Mouse (Mus musculus): ENCODE results near the gene Arid3c. TPM values are rescaled to one million over a fixed set of nuclear protein-coding genes. Genes with fewer than 3 reads are reported as not detected.
A peak's percentile ranks its signal among the peaks of the same experiment; 100 is the strongest.

The Arid3c gene
- polyA plus RNA-seq, 1 experiment = not detected

DNA sequence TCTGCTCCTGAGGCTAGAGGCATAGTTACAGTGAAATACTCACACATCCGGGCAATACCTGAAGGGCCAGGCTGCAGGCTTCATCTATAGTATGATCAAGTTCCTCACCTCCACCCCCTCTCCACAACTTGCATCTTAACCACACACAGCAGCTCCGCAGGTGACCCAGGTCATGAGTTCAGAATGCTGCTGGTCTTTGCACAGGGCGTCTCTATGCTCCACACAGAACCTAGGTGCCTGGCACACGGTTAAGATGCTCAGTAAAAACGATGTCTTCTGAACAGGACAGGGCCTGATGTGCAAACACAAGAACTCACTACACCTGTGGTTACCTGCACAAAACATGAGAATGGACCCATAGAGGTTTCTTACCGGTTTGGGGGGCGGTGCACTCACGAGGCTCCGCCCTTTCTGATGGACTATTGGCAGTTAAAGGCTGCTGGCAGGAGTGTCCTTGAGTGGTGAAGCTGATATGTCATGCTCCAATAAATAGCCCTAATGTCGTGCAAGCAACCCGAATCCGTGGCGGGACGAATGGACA lies 23.9 kb upstream of the Arid3c start, which contains the start of gene Galt:
Galt (plus strand) TSS at position 432 of the 541 bp plus-strand sequence.
- Histone ChIP-seq H3K9me3 (no peaks in the 10 kb centered on the region), H3K4me3 (replicated peaks) (peak within 1 kb of the TSS; percentile 99), H3K36me3 (replicated peaks; ENCODE audit: low read length) (peaks cover 34% of the 10 kb centered on the region), H3K4me1 (peaks cover 21% of the 10 kb centered on the region), H3K27me3 (replicated peaks) (peaks cover 2% of the 10 kb centered on the region)
- TF ChIP-seq FLI1 (IDR thresholded peaks at IDR 0.05; ENCODE audit: low read length) (no peak), GATA1 (IDR thresholded peaks at IDR 0.05; ENCODE audit: borderline replicate concordance, low read length) (no peak)

DNA sequence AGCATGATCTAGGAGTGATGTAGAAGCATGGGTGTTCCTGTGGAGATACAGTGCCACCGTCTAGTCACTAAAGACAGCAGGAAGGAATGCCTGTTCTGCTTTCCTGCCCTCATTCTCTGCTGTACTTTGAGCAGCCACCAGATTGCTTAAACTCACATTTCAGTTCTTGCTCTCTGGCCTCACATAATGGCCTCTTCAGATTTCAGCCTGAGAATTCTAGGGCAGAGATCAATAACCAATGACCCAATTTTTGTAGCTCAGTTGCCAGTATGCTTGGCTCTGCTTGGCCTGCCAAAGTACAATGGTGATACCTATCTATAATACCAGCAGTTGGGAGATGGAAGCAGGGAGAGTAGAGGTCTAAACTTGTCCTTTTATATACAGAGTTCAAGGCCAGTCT lies 14.1 kb upstream of the Arid3c start:
- Histone ChIP-seq H3K4me3 (replicated peaks) (no peak overlapping the region), H3K9me3 (peaks cover 13% of the 10 kb centered on the region), H3K36me3 (replicated peaks; ENCODE audit: low read length) (no peaks in the 10 kb centered on the region), H3K27me3 (replicated peaks) (no peaks in the 10 kb centered on the region), H3K4me1 (peaks cover 18% of the 10 kb centered on the region)
- TF ChIP-seq GATA1 (IDR thresholded peaks at IDR 0.05; ENCODE audit: borderline replicate concordance, low read length) (no peak), FLI1 (IDR thresholded peaks at IDR 0.05; ENCODE audit: low read length) (no peak)

DNA sequence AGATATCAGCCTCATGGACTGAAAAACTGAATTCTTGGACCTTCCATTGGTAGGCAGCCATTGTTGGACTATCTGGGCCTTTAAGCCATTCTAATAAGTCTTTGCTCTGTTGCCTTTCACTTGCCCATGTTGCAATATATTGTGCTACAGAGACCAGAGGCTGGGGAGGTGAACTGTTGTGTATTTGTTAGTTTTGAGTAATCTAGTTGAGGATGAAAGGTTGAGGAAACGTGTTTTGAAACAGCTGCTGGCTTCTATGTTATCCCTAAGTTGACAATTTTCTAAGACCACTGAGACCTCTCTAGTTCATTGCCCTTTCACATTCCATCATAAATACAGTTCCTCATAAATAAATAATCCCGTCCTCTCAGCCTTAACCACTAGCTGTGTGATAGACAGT lies 13.2 kb upstream of the Arid3c start:
- H3K4me1 ChIP-seq = peaks cover 26% of the 10 kb centered on the region
- peaks cover 6% of the 10 kb centered on the region for H3K36me3 ChIP-seq (replicated peaks; ENCODE audit: low read length)
- TF ChIP-seq FLI1 (IDR thresholded peaks at IDR 0.05; ENCODE audit: low read length) (no peak), GATA1 (IDR thresholded peaks at IDR 0.05; ENCODE audit: borderline replicate concordance, low read length) (no peak)

DNA sequence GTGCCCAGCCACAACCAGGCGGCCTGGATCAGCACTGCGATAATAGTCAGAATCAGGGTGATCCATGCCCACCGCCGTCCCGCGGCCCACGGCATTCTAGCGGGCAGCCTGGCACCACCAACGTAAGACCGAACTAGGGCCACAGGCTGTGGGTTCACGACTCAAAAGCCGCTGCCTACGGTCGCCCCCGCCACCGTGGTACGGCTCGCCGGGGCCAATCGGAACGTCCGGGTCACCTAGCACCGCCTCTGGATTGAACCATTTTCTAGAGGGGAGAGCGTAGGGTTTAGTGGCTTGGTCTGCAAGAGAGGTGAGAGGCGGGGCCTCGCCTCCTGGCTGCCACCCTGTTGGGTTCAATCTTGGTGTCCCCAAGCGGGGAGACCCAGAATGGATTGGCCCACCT lies 10.2 kb upstream of the Arid3c start:
- peak overlapping the region; percentile 95 for H3K4me3 ChIP-seq (replicated peaks)
- H3K36me3 ChIP-seq (replicated peaks; ENCODE audit: low read length) = peaks cover 16% of the 10 kb centered on the region
- no peak for TF ChIP-seq FLI1 (IDR thresholded peaks at IDR 0.05; ENCODE audit: low read length)
- TF ChIP-seq GATA1 (IDR thresholded peaks at IDR 0.05; ENCODE audit: borderline replicate concordance, low read length) = no peak
- H3K27me3 ChIP-seq (replicated peaks) = no peaks in the 10 kb centered on the region
- peaks cover 4% of the 10 kb centered on the region for H3K9me3 ChIP-seq
- peaks cover 39% of the 10 kb centered on the region for H3K4me1 ChIP-seq

More for the DNA sequence above, 13.2 kb upstream of the Arid3c start:
- Histone ChIP-seq H3K27me3 (replicated peaks) (no peaks in the 10 kb centered on the region), H3K9me3 (peaks cover 13% of the 10 kb centered on the region), H3K4me3 (replicated peaks) (no peak overlapping the region)

DNA sequence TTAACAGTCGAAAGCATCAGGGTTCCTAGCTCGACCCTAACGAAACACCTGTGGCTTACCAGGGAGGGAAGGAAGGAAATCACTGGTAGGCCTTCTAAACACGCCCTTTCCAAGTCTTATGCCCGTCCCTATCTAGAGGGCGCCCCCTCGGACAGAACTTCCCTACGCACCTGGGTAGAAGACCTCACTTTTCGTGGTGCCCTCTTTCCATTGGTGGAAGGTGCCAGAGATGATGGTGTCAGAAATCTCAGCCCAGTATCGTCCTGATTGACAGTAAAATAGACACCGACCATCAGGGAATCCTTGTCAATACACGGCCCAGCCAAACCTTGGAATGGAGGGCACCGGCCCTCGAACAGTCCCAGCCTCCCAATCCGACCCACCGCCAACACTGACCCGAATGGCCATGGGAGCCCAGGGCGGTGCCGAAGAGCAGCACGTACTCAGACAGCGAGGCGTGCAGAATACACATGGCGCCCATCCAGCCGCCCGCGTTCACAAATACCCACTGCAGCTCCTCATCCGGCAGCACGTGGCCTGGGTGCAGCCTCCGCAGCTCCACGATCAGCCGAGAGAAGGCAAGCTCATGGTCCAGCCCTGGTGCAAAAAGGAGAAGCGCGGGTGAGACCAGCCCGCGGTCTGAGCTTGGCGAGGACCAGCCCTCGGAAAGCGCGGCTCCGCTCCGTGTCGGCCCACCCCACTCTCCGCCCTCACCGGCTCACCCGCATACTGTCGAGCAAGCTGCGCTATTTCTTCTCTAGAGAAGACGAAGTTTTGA lies 9.6 kb upstream of the Arid3c start:
- Histone ChIP-seq H3K36me3 (replicated peaks; ENCODE audit: low read length) (peaks cover 16% of the 10 kb centered on the region), H3K9me3 (peaks cover 2% of the 10 kb centered on the region), H3K27me3 (replicated peaks) (peaks cover 1% of the 10 kb centered on the region), H3K4me3 (replicated peaks) (peak overlapping the region; percentile 95), H3K4me1 (peaks cover 39% of the 10 kb centered on the region)
- no peak for TF ChIP-seq GATA1 (IDR thresholded peaks at IDR 0.05; ENCODE audit: borderline replicate concordance, low read length)
- no peak for TF ChIP-seq FLI1 (IDR thresholded peaks at IDR 0.05; ENCODE audit: low read length)

DNA sequence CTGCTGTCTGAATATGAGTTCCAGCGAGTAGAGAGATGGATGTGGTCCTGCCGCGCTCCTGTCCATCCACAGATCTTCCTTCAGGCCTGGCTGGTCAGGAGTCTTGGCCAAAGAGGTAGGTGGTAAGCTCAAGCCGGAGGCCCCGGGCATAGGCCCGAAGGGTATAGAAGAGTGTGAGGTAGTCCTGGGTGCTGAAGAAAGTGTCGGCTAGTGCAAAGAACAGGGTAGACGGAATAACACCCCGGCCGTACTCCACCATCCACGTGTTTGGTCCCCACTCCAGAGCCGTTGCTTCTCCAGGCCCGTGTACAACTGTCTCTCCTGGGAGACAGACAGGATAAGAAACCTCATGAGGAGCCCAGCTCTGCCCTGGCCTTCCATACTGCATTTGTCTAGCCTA lies 8.3 kb upstream of the Arid3c start:
- H3K27me3 ChIP-seq (replicated peaks) = peaks cover 13% of the 10 kb centered on the region
- peaks cover 39% of the 10 kb centered on the region for H3K4me1 ChIP-seq
- H3K4me3 ChIP-seq (replicated peaks) = no peak overlapping the region
- H3K9me3 ChIP-seq = peaks cover 10% of the 10 kb centered on the region
- peaks cover 16% of the 10 kb centered on the region for H3K36me3 ChIP-seq (replicated peaks; ENCODE audit: low read length)
- no peak for TF ChIP-seq FLI1 (IDR thresholded peaks at IDR 0.05; ENCODE audit: low read length)
- TF ChIP-seq GATA1 (IDR thresholded peaks at IDR 0.05; ENCODE audit: borderline replicate concordance, low read length) = no peak

DNA sequence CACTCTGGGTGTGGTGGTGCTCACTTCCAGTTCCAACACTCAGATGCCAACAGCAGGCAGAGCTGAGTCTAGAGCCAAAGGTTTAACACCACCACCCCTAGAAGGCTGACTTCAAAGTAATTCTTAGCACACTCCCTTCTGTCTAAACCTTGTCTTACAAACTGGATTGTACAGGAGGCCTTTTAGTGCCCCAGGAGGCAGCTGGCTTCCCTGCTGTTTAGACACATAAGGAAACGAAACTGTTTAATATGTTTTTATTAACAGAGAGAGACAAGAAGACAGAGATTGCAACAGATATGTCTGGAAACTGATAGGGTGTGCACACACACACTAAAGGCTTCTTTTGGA lies 7.3 kb upstream of the Arid3c start:
- no peak for TF ChIP-seq FLI1 (IDR thresholded peaks at IDR 0.05; ENCODE audit: low read length)
- TF ChIP-seq GATA1 (IDR thresholded peaks at IDR 0.05; ENCODE audit: borderline replicate concordance, low read length) = no peak
- Histone ChIP-seq H3K9me3 (peaks cover 10% of the 10 kb centered on the region), H3K4me1 (peaks cover 39% of the 10 kb centered on the region), H3K36me3 (replicated peaks; ENCODE audit: low read length) (peaks cover 16% of the 10 kb centered on the region), H3K27me3 (replicated peaks) (peaks cover 20% of the 10 kb centered on the region), H3K4me3 (replicated peaks) (no peak overlapping the region)

DNA sequence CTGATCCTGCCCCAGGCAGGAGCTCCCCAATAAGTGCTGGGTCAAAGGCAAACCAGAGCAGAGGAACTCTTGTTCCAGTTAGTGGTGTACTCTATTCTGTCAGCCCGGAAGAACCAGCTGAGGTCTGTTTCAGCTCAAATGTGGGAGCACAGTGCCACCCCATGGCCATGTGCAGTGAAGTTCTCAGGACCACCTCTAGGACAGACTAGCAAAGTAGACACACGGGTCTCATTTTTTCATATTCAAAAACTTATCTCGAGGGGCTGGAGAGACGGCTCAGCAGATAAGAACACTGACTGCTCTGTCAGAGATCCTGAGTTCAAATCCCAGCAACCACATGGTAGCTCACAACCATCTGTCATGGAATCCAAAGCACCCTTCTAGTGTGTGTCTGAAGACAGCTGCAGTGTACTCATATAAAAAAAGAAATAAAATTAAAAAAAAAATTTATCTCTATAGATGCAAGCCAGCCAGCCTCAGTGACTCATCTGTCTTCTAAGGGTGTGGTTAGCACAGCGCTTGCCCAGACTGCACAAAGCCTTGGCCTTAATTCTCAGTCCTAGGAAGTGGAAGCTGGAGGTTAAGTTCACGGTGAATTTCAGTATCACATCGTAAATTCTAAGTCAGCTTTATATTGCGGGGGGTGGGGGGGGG lies 6.8 kb upstream of the Arid3c start:
- TF ChIP-seq GATA1 (IDR thresholded peaks at IDR 0.05; ENCODE audit: borderline replicate concordance, low read length) (no peak), FLI1 (IDR thresholded peaks at IDR 0.05; ENCODE audit: low read length) (no peak)
- peaks cover 11% of the 10 kb centered on the region for H3K9me3 ChIP-seq
- no peak overlapping the region for H3K4me3 ChIP-seq (replicated peaks)
- peaks cover 16% of the 10 kb centered on the region for H3K36me3 ChIP-seq (replicated peaks; ENCODE audit: low read length)
- H3K27me3 ChIP-seq (replicated peaks) = peaks cover 25% of the 10 kb centered on the region
- H3K4me1 ChIP-seq = peaks cover 41% of the 10 kb centered on the region

DNA sequence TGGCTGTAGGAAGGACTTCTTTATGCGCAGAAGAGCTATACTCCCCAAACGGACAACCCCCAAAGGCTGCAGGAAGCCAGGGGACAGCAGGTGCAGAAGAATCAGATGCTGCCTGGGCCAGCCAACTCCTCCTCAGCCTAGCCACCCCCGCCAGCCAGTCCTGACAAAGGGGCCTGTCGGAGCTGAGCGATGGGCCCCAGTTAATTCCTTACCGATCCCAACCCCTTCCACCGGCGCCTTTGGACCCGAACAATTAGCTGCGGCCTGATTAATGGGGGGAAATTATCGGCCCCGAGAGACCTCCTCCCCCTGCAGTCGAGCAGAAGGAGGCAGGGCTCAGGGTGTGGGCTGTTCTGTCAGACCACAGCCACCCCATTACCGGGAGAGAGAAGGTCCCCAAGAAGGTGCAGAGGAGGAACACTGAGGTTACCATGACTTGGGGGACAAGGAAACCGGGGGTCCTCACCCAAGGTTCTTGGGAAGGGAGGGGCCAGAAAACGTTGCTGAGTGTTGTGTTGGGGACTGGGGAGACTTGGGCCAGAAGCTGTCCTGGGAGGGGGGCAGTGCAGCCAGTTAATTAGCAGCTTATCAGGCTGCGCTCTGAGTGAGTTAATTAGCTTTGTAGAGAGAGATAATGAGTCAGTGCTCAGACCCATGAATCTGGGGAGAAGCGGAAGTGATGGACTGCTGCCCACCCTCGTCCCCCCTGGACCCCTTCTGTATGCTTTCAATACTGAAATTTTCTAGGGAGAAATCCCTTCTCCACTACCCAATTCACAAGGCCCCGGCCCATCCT lies 3.9 kb downstream of the Arid3c start:
- Histone ChIP-seq H3K4me1 (peaks cover 39% of the 10 kb centered on the region), H3K9me3 (0 out of 2 replicates have a peak, but pooled peaks cover 3% of the 10 kb centered on the region), H3K4me3 (replicated peaks) (no peak overlapping the region), H3K27me3 (replicated peaks) (peaks cover 80% of the 10 kb centered on the region), H3K36me3 (replicated peaks; ENCODE audit: low read length) (no peaks in the 10 kb centered on the region)
- no peak for TF ChIP-seq FLI1 (IDR thresholded peaks at IDR 0.05; ENCODE audit: low read length)
- TF ChIP-seq GATA1 (IDR thresholded peaks at IDR 0.05; ENCODE audit: borderline replicate concordance, low read length) = no peak
